Mouse (Mus musculus) C2C12 (cell line): Measurements from ENCODE around the gene Hes7. TPM values are rescaled to one million over a fixed set of nuclear protein-coding genes. Genes with fewer than 3 reads are reported as not detected.
"Not testable (repeated sequence)": the region's sequence is repeated elsewhere in the genome, so short reads cannot be mapped to it uniquely, and the experiment has no call there.

ENCODE experiments used
- H3K27me3 ChIP-seq: one replicate; pipeline ENCODE4 v1.6.1; 2011; ENCODE audit not compliant: control insufficient read depth, insufficient read depth, insufficient read length
- H3K36me3 ChIP-seq: one replicate; pipeline ENCODE4 v1.6.1; 2011; ENCODE audit not compliant: control insufficient read depth, insufficient read depth
- H3K4me3 ChIP-seq: one replicate; pipeline ENCODE4 v1.5.1; 2011; ENCODE audit warnings: mild to moderate bottlenecking, control low read depth; ENCODE audit not compliant: poor library complexity, insufficient read depth, severe bottlenecking
- H3K79me2 ChIP-seq: one replicate; pipeline ENCODE4 v1.6.1; 2011; ENCODE audit not compliant: control insufficient read depth, insufficient read depth
- H3K79me3 ChIP-seq: one replicate; pipeline ENCODE4 v1.6.1; 2011; ENCODE audit warnings: low read depth, control low read depth
- H3ac ChIP-seq: one replicate; pipeline ENCODE3; 2011; ENCODE audit warnings: low read depth; ENCODE audit not compliant: control insufficient read depth, insufficient read length
- CEBPB ChIP-seq: IDR thresholded peaks from one replicate; pipeline ENCODE4 v1.6.1; 2011; ENCODE audit warnings: low read depth, mild to moderate bottlenecking, control low read depth, moderate library complexity
- CTCF ChIP-seq: IDR thresholded peaks from one replicate; pipeline ENCODE4 v1.5.1; 2011; ENCODE audit not compliant: control insufficient read depth, insufficient read depth, insufficient read length
- FOSL1 ChIP-seq: IDR thresholded peaks from one replicate; pipeline ENCODE4 v1.8.0; 2011; ENCODE audit warnings: mild to moderate bottlenecking, low read length; ENCODE audit not compliant: poor library complexity, insufficient read depth, severe bottlenecking
- MAX ChIP-seq: IDR thresholded peaks from one replicate; pipeline ENCODE4 v1.6.1; 2011; ENCODE audit warnings: mild to moderate bottlenecking, control low read depth
- MYOD1 ChIP-seq: IDR thresholded peaks from one replicate; pipeline ENCODE4 v1.6.1; 2011; ENCODE audit warnings: low read depth; ENCODE audit not compliant: control insufficient read depth, insufficient read length
- MYOG ChIP-seq: IDR thresholded peaks from one replicate; pipeline ENCODE4 v1.6.1; 2011; ENCODE audit not compliant: control insufficient read depth, insufficient read length; ENCODE audit errors: extremely low read depth
- USF1 ChIP-seq: IDR thresholded peaks from one replicate; pipeline ENCODE4 v1.6.1; 2011; ENCODE audit warnings: low read depth, mild to moderate bottlenecking, control low read depth, moderate library complexity
- polyA plus RNA-seq: library from polyadenylated mRNA; unstranded; fragments of >200 nt; fragmentation: generic; extraction: Trizol; gene quantifications from one replicate; pipeline ENCODE4 v1.2.1, GENCODE M21; 2012; ENCODE audit warnings: missing spikeins

Hes7 gene
- polyA plus RNA-seq, 1 experiment = 0.06 TPM

DNA sequence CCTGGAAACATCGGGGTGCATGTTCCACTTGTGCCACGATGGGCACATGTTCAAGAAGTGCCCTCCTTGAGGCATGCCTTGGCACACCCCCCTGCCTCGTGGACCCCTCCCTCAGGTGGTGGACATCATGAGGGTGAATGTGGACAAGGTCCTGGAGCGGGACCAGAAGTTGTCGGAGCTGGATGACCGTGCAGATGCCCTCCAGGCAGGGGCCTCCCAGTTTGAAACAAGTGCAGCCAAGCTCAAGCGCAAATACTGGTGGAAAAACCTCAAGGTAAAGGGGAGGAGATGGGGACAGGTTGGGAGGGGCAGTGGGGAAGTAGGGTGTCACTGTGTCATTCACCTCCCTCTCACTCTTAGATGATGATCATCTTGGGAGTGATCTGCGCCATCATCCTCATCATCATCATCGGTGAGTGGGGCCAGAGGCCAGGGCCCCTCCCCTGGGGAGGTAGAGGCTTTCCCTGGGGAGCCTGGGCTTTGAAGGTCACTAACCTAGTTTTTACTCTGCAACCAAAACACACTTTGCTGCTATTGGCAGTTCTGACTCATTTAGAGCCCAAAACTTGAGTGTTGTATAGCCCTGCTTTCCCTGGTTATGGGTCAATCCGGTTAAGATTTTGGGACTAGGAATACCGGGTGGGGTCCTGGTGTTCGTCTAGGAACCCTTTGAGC, 30.5 kb upstream of the Hes7 start:
- Histone ChIP-seq H3K27me3 (no peaks in the 10 kb centered on the region), H3K36me3 (peaks cover 22% of the 10 kb centered on the region), H3K79me3 (peaks cover 18% of the 10 kb centered on the region), H3K4me3 (peak overlapping the region; percentile 97), H3ac (peak overlapping the region; percentile 95), H3K79me2 (peaks cover 36% of the 10 kb centered on the region)
- TF ChIP-seq FOSL1 = no peak
- TF ChIP-seq CEBPB = no peak
- TF ChIP-seq MAX = no peak
- no peak for TF ChIP-seq USF1
- no peak for TF ChIP-seq MYOD1
- no peak for TF ChIP-seq CTCF
- TF ChIP-seq MYOG = no peak

DNA sequence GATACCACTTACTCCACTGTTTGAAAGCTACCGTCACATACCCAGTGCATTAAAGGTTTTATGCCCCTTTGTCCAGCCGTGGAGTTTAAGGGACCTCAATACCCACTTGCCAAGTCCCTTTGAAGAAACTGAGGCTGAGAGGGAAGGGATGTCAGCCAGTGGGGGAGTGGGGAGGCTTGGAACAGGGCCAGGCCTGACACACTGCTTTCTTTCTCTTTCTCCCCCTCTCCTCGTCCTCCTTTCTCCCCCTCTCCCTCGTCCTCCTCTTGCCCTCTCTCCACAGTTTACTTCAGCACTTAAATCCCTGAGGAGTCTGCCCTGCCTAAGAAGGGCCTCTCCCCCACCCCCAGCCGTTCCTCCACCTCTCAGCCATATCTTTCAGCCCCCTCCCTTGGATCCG, 29.8 kb upstream of the Hes7 start:
- Histone ChIP-seq H3K27me3 (no peaks in the 10 kb centered on the region), H3K36me3 (peaks cover 22% of the 10 kb centered on the region), H3K79me3 (peaks cover 18% of the 10 kb centered on the region), H3K79me2 (peaks cover 36% of the 10 kb centered on the region), H3ac (no peak overlapping the region), H3K4me3 (no peak overlapping the region)
- TF ChIP-seq MAX = no peak
- no peak for TF ChIP-seq CTCF
- no peak for TF ChIP-seq CEBPB
- TF ChIP-seq USF1 = no peak
- no peak for TF ChIP-seq MYOG
- no peak for TF ChIP-seq MYOD1
- no peak for TF ChIP-seq FOSL1

DNA sequence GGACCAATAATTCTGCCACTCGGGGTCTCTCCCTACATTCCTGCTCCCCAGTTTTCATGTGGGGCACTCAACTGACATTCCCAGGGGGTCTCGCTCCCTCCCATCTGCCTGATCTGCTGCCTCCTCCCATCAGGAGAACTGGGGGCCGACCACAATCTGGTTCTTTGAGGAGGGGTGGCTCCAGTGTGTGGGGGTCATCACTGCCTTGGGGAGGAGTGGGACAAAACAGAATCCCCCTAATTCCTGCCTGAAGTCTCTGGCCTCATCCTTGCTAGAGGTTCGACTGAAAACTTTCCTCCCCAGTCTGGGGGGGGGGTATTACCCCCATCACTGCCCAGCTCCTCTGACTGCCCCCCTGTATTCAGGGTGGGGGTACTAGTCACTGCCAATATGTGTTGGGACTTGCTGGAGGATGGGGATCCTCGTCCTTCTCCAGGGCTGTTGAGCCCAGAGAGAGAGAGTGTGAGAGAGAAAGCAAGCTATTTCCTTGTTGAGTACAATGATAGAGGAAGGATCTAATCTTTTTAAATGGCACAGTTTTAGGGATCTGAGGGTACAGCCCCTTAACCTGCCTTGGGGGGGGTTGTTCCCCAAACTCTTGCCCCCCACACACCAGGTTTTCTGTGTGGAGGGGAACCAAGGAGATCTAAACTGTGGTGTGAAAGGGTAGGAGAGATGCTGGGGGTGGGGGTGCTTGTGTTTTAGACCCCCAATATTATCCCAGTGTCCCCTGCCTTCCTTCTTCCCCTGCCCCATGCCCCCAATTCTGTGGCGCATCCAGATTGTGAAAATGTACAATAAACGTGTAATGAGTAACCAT, 28.4 kb upstream of the Hes7 start:
- TF ChIP-seq FOSL1 (no peak), CTCF (no peak), MYOG (no peak), MYOD1 (no peak), CEBPB (no peak), MAX (no peak), USF1 (no peak)
- Histone ChIP-seq H3K79me3 (peaks cover 18% of the 10 kb centered on the region), H3K79me2 (peaks cover 36% of the 10 kb centered on the region), H3K36me3 (peaks cover 22% of the 10 kb centered on the region), H3K4me3 (no peak overlapping the region), H3ac (no peak overlapping the region), H3K27me3 (no peaks in the 10 kb centered on the region)

GRCm38 (mm10) chr11:69092386-69092751, 27.8 kb upstream of the Hes7 start:
- H3K27me3 ChIP-seq = no peaks in the 10 kb centered on the region
- TF ChIP-seq CTCF = peak; percentile 16
- no peak for TF ChIP-seq MAX
- peaks cover 36% of the 10 kb centered on the region for H3K79me2 ChIP-seq
- peaks cover 22% of the 10 kb centered on the region for H3K36me3 ChIP-seq
- no peak overlapping the region for H3ac ChIP-seq
- H3K79me3 ChIP-seq = peaks cover 18% of the 10 kb centered on the region
- H3K4me3 ChIP-seq = no peak overlapping the region

DNA sequence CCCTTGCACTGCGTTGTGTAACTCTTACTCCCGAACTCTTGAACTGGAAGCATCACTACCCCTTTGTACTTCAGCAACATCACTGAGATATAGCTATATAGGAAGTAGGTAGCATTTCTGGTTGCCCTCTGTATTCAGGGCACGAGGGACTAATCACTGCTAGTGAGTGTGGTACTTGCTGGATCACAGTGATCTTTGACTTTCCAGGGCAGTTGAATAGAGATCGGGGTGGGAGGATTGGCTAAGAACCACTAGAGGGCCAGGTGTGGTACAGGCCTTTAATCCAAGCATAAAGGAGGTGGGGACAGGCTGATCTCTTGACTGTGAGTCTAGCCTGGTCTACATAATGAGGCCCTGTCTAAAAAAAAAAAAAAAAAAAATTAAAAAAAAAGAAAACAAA, 27.3 kb upstream of the Hes7 start:
- H3K79me2 ChIP-seq = peaks cover 36% of the 10 kb centered on the region
- peaks cover 18% of the 10 kb centered on the region for H3K79me3 ChIP-seq
- no peaks in the 10 kb centered on the region for H3K27me3 ChIP-seq
- no peak for TF ChIP-seq MYOD1
- no peak for TF ChIP-seq CTCF
- TF ChIP-seq FOSL1 = no peak
- TF ChIP-seq CEBPB = no peak
- TF ChIP-seq MAX = no peak
- no peak for TF ChIP-seq MYOG
- TF ChIP-seq USF1 = no peak
- H3K36me3 ChIP-seq = peaks cover 22% of the 10 kb centered on the region
- H3ac ChIP-seq = no peak overlapping the region
- H3K4me3 ChIP-seq = no peak overlapping the region

- not testable (repeated sequence) for H3K27me3 ChIP-seq, H3K4me3 ChIP-seq, H3ac ChIP-seq
- Histone ChIP-seq H3K36me3 (peaks cover 22% of the 10 kb centered on the region), H3K79me3 (peaks cover 14% of the 10 kb centered on the region), H3K79me2 (peaks cover 32% of the 10 kb centered on the region)
Observed at GRCm38 (mm10) chr11:69093856-69094255, 26.3 kb upstream of the Hes7 start.
